Mouse (Mus musculus): ENCODE data around the gene Eif2s2.
"Not testable (repeated sequence)": the region's sequence is repeated elsewhere in the genome, so short reads cannot be mapped to it uniquely, and the experiment has no call there.

Gene Eif2s2

DNA sequence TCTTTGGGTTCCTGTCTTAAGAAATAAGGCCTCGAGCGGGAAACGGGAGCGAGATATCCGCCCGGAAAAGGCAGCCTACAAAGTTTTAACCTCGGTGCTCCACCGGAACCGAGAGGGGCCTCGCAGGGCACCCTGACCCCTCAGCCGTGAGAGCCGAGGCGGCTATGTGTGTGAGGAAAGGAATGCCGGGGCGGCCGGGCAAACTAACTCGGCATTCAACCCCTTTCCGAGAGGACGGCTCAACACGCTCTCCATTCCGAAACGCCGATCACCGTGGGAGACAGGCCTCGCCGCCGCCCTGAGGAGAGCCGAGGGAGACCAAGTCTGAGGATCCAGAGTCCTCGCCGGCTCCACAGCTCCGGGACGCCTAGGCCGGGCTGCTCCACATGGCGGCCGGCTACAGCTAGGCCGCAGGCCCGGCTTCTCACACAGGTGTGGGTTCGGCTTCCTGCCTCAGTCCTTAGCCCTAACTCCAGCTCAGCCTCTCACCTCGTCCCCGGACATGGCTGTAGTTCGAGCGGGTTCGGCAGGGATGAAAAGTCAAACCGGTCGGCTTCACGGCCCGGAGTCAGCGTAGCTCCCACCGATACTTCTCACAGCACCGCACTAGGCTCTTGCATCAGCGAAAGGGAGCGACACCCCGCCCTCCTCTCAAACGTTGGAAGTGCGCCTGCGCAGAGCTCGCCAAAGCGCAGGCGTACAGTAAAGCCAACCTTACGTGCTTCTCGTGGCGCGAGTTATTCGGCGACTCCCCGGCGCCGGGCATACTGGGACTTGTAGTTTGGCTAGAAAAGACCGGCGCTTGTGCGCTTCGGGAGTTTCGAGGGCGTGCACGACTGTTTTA lies at the start of gene Eif2s2:
Gene Eif2s2, minus strand, starts transcription at position 735 of the 844 bp plus-strand sequence.
- DNase-seq, result peak; percentile 97

- no peak for DNase-seq
Measured at GRCm38 (mm10) chr2:154941952-154942351, 49.2 kb upstream of the Eif2s2 start.

DNA sequence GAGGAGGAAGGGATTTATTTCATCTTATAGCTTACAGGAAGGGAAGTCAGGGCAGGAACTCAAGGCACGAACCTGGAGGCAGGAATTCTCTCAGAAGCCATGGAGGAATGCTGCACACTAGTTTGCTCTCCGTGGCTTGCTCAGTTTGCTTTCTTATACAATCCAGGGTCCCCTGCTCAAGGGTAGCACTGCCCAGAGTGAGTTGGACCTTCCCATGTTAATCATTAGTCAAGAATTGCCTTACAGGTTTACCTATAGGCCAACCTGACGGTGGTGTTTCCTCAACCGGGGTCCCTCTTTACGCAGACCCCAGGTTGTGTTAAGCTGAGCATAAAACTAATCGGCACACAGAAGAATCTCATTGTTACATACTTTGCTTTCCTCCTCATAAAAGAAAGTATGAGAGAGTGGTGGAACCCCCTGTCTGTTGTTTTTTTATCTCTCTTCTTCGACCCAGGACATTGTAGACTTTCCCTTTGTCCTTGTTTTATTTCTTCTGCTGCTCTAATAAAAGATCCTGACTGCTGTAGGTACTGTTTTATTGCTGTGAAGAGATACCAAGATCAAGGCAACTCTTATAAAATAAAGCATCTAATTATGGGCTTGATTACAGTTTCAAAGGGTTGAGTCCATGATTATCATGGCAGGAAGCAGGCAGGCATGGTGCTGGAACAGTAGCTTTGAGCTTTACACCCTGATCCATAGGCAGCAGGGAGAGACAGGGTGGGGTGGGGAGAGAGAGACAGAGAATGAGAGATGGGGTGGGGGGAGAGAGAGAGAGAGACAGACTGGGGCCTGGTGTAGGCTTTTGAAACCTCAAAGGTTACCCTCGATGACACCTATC lies 45.0 kb upstream of the Eif2s2 start:
- DNase-seq, result no peak

- no peak for DNase-seq
Measured at GRCm38 (mm10) chr2:154936536-154937155, 43.9 kb upstream of the Eif2s2 start.

DNA sequence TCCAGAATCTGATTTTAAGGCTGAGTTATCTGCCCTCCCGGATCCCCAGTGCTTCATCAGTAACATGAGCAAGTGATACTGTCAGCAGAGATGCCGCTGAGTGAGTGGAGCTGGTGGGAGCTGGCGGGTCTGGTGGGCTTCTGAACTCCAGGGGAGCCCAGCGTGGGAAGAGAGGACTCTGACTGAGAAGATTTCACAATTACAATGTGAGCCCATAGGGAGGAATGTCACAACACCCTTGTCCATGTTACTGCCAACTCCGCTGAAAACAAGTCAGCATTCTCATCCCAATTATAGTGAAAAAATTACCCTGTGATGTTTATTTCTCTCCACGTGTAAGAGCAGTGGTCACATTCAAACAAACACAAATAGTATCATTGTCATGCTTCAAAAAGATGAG lies 43.4 kb upstream of the Eif2s2 start:
- no peak for DNase-seq

DNA sequence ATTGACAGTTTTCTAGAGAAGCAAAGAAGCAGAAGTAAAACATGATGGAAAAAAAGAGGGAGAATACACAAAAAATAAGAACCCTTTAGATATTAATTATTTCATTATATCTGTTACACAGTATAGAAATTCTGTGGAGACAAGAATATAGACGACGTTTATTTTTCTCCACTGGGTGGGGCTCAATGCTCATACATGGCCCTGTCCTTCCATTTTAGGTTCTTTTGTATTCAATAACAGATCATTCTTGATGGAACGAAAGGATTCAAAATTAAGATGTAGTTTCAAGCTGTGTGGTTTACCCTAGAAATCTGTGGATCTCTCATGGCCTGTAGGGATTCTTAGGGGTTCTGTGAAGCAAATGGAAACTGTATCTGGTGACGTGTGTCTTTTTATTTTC lies 41.1 kb upstream of the Eif2s2 start:
- no peak for DNase-seq

- DNase-seq, result no peak
Measured at GRCm38 (mm10) chr2:154928298-154928697, 35.6 kb upstream of the Eif2s2 start.

DNA sequence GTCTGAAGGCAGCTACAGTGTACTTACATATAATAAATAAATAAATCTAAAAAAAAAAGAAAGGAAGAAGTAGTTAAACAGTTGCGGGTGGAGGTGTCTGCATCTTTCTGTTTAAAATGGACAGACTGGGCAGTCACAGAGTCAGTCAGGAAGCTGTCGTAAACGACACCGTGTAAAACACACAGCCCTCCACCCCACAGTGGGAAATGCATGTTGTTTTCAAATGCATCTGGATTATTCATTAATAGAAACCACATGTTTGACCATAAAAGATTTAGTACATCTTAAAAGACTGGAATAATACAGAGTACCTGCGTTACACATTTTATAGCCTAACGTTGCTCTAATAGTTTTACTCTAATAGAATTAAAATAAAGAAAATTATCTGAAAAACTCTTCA lies 34.1 kb upstream of the Eif2s2 start:
- no peak for DNase-seq

- DNase-seq, result no peak
Measured at GRCm38 (mm10) chr2:154925411-154926031, 32.8 kb upstream of the Eif2s2 start.

GRCm38 (mm10) chr2:154922134-154922533 lies 29.4 kb upstream of the Eif2s2 start:
- DNase-seq, result not testable (repeated sequence)

GRCm38 (mm10) chr2:154920896-154921295 lies 28.2 kb upstream of the Eif2s2 start:
- DNase-seq, result no peak

- no peak for DNase-seq
Measured at GRCm38 (mm10) chr2:154917866-154918641, 25.3 kb upstream of the Eif2s2 start.

- peak; percentile 27 for DNase-seq
Measured at GRCm38 (mm10) chr2:154916547-154916946, 23.8 kb upstream of the Eif2s2 start.

DNA sequence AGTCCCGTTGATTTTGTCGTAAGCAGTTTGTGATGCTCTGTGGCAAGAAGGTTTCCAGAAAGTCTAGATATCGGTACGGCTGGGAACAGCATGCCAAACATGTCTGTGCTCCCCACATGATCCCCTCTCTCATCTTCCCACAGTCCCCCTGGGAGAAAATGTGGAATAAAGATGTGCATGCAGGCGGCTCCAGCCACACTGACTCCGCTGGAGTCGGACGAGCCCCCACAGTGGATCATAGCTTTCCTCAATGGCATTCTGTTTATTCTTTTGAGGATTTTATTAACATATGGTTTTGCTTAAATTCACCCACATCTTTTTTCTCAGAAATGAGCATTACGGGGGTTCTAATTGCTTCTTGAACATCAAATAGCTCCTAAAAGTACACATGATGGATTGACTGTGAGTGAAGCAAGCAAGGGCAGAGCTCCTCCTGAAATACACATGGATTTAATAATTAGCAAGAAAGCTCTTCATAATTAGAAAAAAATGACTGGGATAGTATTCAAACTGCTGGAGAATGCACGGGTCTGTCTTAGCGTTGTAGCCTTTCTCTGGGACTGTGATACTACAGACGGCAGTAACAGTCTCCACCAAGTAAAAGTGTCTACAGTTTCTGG lies 23.3 kb upstream of the Eif2s2 start:
- no peak for DNase-seq

DNA sequence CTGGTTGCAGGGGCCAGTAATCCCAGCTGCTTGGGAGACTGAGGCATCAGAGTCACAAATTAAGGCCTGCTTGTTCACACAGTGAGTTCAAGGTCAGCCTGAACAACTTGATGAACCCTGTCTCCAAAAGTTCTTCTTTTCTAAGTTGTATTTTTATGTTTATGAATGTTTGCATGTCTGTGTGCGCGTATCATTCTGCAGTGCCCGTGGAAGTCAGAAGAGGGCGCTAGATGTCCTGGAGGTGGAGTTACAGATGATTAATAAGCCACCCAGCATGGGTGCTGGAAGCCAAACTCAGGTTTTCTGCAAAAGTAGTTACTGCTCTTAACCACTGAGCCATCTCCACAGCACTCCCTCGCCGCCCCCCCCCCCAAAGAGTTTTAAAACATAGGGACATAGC lies 17.1 kb upstream of the Eif2s2 start:
- DNase-seq, result no peak

- DNase-seq, result not testable (repeated sequence)
Measured at GRCm38 (mm10) chr2:154908223-154908622, 15.5 kb upstream of the Eif2s2 start.

- DNase-seq, result no peak
Measured at GRCm38 (mm10) chr2:154905796-154906195, 13.1 kb upstream of the Eif2s2 start.

DNA sequence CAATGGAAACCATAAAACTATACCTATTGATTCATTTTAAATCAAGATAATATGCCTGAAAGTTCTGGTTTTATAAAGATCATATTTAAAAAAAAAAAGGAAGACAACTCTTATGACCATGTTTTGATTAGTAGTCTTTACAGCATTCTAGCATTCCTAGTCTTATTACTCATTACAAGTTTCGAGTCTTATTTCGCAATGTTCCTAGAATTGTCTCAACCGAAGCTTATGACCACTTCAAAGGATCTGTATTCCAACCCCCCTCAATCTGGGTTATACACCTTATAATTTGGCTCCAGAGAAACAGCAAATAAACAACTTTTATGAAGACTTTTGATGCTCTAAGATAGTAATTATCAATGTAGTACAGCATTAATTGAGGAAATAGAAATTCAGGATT lies 9.4 kb upstream of the Eif2s2 start:
- no peak for DNase-seq

DNA sequence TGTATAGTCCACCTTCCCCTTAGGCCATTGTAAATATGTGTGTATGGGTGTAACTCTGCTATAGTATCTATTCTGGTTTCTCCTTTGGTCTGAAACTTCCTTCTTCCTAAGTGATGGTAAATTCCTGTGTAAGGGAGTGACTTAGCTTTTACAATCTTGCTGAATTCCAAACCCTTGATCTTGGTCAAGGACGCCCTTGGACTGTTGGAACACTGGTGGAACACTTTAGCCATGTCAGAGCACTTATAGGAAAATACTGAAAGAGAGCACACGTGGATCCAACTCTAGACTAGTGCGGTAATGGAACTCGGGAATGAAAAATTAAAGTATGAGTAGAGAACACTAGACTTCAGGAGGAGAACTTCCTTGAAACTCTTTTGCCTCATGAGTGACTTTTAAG lies 6.7 kb upstream of the Eif2s2 start:
- not testable (repeated sequence) for DNase-seq

DNA sequence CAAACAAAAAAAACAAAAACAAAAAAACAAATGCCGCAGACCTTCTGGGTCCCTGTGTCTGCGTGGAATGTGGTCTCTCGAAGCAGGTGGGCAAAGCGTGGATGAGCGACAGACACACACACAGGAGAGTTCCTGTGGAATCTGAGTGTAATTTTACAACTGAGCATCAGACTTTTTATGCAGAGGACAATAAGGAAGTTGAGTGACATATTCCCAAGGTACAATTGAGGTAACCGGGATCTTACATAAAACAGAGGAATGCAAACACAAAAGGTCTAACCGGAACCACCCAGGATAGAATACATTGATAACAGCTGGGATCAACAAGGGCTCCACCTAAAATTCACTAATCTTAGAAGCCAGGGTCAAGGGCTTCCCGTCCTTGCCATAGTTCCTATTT lies 6.3 kb upstream of the Eif2s2 start:
- DNase-seq, result not testable (repeated sequence)

GRCm38 (mm10) chr2:154893548-154893947 lies 813 bp upstream of the Eif2s2 start:
- no peak for DNase-seq

- no peak for DNase-seq
Measured at GRCm38 (mm10) chr2:154893045-154893385, 280 bp upstream of the Eif2s2 start.

Measured in kidney, postnatal 14 days (tissue).